In genomic region chr2:88449031-88449430, GRCm38 (mm10) we compare ENCODE assay signal across 12 mouse cellular contexts.
"Had no signal": no experiment of that assay in that cellular context is flagged by ENCODE, and none has a peak within 500 bp of the region (broad histone marks: within the 10 kb centered on the region; RNA-seq: fewer than 3 reads in every experiment).

Gene Gm13757, minus strand, starts transcription at chr2:88449131.

- DNase-seq: left cerebral cortex, postnatal 4 days; liver; liver, embryonic 13.5 days; liver, postnatal 0 days; lung, adult 18-20 months; lung, adult 2 months; lung, embryonic 14.5 days; lung, postnatal 10 days; lung, postnatal 14 days; lung, postnatal 36 days; lung, postnatal 4 days; midbrain, embryonic 14.5 days had no signal
